Mouse (Mus musculus): ENCODE measurements around the gene Aspm.
"Not testable (repeated sequence)": the region's sequence is repeated elsewhere in the genome, so short reads cannot be mapped to it uniquely, and the experiment has no call there.

Aspm gene

DNA sequence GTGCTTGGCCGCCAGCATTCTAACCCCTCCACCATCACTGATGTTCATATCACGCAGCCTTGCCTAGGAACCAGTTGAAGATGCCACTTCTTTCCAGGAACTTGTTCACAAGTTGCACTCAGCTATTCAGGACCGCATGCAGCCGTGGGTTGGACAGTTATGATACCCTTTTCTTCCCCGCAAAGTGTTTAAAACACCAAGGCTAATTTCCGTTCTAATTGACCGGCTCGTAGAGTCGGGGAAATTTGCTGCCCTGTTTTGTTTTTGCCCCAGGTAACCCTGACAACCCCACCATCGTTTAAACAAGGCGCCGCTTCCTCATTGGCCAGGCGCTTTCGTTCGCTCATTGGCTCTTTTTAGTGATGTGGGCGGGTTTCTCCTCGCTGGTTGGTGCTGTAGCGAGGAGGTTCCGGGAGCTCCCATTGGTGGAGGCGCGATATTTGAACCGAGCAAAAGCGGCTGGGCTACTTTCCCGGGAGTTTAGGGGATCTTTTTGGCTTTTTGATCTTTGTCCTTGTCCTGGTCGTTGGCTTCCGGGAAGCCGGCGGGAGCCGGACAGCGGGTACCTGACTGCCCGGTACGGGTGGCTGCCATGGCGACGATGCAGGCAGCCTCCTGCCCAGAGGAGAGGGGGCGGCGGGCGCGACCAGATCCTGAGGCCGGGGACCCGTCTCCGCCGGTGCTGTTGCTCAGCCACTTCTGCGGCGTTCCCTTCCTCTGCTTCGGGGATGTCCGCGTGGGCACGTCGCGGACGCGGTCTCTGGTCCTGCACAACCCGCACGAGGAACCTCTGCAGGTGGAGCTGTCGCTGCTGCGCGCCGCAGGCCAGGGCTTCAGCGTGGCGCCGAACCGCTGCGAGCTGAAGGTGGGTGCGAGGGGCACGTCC lies at the start of gene Aspm:
Gene Aspm (plus strand): TSS at position 433 of the 886 bp plus-strand sequence.
- peak; percentile 95 for DNase-seq (ENCODE audit: low spot score)

DNA sequence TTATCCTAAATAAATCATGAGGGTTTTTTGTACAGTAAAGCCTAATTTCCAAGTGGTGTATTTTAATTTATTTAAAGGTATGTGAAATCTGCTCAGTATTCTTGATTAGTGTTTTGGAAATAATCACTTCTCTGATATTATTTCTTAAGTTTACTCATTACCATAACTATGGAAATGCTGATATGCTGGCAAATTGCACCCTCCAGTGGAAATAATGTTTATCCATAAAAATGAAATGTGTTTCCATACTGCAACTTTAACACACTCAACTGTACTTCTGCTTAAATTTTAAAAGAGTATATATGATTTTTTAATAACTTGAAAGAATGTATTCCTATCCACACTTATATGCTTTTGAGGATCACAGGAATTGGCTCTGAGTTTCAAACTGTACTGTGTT lies 48.8 kb upstream of the Aspm start:
- DNase-seq (ENCODE audit: low spot score): no peak

DNA sequence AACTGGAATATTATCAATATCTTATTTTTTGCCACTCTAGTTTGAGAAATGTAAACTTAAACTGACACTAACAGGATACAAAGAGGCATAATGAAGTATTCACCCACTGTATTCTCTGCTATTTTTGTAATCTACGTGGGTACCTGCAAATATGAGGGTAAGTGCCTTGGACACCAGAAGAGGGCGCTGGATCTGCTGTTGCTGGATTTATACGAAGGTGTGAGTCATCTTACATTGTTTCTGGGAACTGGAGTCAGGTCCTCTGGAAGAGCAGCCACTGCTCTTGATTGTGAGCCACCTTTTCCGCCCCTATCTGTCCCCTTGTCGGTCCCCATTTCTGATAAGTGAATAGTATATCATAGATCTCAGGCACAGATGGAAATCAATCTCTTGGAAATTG lies 46.9 kb upstream of the Aspm start:
- DNase-seq (ENCODE audit: low spot score): no peak

DNA sequence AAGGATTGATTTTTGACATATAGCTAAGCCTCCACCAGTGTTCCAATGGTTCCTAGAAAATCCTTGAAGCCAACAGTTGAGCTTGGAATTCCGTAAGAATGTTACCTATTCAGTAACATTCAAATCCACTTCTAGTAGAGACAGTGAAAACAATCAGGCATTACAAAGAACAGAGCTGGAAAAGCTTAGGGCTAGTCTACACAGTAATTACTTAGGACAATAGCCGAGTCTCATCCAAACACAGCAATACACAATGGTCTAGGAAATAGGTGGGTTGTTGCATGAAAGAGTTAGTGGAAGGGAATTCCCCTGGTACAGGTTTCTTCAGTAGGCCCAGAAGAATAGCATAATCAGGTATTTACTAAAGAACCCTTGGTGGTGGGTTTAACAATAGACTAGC lies 42.2 kb upstream of the Aspm start:
- not testable (repeated sequence) for DNase-seq (ENCODE audit: low spot score)

DNA sequence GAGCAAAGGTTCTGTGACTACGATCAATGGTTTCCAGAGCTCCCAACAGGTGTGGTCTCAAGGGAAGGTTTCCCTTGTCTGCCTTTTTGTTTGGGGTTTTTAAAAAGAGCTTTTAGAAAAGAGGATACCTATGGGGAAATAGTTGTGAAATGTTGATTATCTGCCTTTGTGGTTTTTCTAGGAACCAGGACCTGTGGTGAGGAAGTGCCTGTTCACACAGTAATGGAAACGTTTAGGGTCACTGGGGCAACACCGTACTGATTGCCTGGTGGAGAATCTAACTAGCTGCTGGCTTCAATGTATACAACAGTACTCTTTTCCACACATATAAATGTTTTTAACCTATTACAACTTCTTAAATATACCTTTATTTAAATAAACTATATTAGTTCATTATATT lies 41.1 kb upstream of the Aspm start:
- no peak for DNase-seq (ENCODE audit: low spot score)

DNA sequence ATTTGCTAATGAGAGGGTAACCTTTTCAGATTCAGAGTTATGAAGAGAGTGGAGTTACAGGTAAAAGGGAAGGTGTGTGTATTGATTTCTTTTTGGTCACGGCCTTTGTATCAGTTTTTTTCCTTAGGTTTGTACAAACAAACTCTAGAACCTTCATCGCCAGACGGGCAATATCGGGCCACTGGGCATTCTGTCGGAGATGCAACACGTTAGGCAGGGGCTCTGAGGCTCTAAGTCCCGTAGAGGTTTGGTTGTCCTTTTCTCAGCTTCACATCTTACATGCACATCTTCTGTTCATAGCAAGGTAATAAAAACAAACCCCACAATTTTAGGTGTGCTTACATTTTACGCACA lies 33.1 kb upstream of the Aspm start:
- no peak for DNase-seq (ENCODE audit: low spot score)

DNA sequence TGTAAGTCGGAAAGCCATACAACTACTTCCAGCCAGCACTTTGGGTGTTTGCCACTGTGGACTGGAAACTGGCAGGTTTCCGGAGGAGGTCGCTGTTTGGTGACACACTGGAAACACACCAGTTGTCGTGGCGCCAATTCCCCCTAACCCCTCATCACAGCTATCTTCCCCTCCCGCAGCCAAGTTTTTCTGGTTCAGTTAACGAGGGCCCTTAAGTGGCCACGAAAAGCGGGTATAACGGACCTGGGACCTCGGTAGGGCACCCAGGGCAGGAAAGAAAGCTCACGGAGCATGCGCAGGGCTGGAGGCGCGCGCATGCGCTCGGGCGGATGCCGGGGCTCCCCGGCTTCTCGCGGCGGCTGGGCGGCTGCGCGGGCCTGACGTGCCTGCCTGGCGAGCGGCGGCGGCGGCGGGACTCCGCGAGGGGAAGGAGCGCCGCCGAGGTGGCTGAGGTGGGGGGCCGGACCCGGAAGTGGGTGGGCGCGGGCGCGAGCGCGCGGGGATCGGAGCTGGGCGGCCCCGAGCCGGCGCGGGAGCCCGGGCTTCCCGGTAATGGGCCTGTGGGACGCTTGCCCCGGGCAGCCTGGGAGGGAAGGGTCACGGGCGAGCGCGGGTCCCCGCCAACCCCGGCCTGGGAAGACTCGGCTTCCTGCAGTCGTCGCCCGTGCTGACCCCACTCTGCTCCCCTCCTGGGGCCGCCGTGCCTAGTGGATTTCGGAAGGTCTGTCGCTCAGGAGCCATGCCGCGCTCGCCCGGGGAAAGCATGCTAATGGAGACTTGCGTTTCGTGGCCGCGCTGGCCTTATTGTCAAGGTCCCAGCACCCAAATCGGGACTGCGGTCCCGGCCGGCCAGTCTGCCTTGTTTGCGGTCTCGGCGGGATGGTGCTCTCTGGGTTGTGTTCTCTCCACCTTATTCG lies 32.4 kb upstream of the Aspm start, which contains the start of gene Zbtb41:
Gene Zbtb41 (plus strand): TSS at position 414 of the 917 bp plus-strand sequence.
- DNase-seq (ENCODE audit: low spot score): peak; percentile 80

DNA sequence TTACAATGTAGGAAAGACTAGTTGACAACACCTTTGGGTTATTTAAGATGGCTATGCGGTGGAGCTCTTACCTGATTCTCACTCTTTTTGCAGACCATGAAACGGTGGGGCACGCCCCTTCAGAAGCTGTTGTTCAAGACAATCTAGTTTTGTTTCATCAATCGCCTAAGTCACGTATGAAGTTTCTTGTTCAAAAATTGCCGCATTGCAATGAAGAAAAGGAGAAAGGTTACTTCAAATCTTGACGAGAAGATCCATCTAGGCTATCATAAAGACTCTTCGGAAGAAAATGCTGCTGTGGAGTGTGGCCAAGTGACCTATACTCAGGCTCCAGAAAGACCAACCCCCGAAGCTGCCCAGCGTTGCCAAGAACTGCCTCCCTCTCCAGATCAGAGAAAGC lies 31.6 kb upstream of the Aspm start:
- DNase-seq (ENCODE audit: low spot score): peak; percentile 25

DNA sequence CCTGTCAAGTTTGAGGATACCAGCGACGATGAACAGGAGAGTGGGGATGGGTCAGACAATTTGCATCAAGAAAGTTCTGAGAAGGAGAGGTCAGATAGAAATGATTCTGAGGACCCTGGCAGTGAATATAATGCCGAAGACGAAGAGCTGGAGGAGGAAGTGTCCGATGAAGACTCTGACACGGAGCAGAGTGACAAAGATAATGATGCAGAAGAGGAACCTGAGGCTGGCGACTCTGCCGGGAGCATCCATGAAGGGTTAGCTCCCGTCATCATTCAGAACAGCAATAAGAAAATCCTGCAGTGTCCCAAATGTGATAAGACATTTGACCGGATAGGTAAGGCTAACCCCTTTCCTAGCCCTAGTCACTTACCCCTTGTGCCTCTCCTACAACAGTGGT lies 30.6 kb upstream of the Aspm start:
- no peak for DNase-seq (ENCODE audit: low spot score)

DNA sequence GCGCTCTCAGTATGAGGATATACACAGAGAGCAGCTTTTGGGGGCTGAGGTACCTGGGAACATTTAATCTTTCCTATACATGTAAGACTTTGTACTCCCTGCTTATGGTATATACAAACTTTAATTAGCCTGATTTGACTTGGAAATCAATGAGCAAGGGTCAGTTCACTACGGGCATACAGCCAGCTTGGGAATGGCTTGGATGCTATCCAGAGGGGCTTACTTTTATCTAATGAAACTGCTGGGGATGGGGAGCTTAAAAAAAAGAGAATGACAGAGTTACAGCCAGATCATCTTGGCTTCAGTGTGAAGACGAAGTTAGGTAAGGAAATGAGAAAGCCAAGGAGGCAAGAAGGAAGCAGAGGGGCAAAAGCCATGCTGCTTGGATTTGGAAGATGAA lies 29.6 kb upstream of the Aspm start:
- DNase-seq (ENCODE audit: low spot score): no peak

DNA sequence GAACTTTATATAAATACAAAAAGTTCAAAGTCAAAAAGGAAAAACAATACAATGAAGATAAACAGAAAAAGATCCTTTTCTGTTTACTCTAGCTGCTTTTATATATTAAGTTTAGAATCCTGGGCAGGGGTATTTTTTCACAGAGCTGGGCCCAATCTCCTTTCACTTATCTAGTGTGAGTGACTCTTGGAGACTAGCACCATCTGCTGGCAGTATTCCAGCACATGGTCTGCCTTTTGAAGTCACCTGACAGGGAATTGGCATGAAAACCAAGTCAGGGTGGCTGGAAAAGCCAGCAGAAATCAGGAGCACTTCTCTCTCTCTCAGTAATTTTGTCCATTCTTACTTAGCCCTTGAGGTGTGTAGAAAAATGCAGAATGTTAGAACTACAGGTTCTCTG lies 16.2 kb upstream of the Aspm start:
- DNase-seq (ENCODE audit: low spot score): peak; percentile 22

DNA sequence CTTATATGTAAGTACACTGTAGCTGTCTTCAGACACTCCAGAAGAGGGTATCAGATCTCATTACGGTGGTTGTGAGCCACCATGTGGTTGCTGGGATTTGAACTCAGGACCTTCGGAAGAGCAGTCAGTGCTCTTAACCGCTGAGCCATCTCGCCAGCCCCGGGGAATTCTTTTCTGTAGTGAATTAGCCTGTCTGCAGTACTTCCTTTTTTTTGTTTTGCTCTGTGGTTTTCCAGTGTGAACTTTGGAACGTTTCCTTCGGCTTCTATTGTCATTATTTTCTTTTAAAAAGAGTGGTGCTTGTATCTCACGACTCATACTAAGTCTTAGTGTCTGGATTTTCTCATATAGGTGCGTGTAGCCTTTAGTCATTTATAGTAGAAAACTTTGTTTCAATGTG lies 11.5 kb upstream of the Aspm start:
- not testable (repeated sequence) for DNase-seq (ENCODE audit: low spot score)

DNA sequence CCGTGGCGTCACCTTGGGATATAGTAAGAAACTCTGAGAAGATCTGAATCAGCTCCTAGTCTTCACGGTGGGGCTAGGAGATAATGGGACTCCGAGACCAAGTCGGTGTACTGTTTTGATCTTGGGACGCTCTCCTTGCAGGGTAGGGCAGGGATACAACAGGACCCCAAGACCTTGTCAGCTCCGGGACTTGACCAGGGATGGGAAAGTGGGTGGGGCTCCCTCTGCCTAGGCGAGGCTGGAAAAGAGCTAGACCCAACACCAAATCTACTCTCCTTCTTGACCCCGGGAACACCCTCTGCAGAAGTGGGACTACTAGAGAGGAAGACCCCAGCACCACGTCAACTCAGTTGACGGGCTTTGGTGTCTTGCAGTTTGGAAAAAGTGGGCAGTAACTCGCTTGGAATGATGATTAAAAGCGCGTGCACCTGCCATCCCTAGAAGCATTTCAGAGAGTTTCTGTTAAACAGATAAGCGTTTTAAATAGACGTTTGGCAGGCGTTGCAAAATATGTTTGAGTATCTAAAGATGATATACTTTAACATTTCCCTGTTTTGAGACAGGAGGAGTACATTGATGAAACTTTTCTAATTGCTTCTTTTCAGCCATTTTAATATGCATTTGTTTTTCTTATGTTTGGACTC lies 776 bp downstream of the Aspm start:
- DNase-seq (ENCODE audit: low spot score): peak; percentile 39

DNA sequence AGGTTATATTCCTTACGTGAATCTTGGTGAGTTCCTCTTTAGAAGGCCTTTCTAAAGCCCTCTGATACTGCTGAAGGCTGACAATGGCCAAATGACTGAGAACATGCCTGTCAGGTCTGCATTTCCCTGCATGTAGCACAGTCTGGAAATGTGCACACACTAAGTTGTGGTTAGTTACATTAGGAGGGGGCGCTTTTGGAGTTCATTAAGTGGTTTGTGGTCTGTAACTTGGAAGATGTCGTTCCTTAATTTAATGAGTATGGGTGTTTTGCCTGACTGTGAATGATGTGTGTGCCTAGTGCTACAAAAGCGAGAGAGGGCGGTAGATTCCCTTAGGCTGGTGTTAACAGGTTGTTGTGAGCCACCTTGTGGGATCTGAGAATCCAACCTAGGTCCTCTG lies 6.2 kb downstream of the Aspm start:
- no peak for DNase-seq (ENCODE audit: low spot score)

DNA sequence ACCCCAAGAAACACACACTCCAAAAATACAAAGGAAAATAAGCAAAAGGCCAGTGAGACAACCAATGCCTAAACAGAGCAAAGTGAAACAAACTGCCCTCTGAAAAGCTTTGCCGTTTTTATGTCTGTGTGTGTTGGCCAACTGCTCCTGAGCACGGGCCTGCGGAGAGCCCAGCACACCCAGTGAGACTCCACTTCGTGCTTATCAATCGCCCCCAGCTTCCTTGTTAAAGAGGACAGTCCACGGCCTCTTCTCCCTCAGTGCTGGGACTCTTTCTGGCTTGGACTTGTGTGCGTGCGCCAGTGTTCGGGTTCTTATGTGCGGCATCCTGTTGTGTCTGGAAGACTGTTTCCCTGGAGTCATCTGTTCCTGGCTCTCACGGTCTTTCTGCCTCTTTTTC lies 11.4 kb downstream of the Aspm start:
- peak; percentile 25 for DNase-seq (ENCODE audit: low spot score)

DNA sequence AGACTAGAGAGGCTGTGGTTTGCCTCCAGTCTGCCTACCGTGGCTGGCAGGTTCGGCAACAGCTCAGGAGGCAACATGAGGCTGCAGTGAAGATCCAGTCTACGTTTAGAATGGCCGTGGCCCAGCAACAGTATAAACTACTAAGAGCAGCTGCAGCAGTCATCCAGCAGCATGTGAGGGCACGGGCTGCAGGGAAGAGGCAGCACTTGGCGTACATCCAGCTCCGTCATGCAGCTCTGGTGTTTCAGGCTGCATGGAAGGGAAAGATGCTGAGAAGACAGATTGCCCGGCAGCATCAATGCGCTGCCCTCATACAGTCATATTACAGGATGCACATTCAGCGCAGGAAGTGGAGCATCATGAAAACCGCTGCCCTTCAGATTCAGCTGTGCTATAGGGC lies 24.3 kb downstream of the Aspm start:
- DNase-seq (ENCODE audit: low spot score): no peak

DNA sequence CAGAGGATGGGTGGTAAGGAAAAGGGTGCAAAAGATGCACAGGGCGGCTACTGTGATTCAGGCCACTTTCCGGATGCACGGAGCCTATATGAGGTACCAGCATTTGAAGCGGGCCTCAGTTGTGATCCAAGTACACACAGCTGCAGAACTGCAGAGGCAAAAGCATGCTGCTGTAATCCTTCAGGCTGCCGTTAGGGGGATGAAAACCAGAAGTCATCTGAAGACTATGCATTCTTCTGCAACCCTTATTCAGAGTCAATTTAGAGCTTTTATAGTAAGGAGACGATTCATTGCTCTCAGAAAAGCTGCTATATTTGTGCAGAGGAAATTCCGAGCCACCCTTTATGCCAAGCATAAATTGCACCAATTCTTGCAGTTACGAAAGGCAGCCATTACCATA lies 25.7 kb downstream of the Aspm start:
- no peak for DNase-seq (ENCODE audit: low spot score)

DNA sequence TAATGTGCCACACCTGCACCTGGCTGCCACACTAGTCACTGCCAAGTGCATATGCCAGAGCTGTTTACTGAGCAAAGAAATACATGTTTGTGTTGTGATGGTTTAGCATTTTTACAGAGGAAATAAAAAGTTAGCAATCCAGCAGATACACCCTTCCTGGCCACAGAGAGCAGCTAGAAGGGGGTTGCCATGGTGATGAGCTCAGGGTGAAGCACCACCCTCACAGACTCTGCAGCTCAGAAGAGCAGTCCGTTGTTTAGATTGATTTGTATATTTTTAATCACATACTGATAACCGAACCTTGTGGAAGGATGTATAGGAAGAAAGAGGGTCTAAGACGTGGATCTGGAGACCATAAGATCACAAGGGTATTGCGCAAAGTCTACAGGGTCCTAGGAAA lies 26.6 kb downstream of the Aspm start:
- no peak for DNase-seq (ENCODE audit: low spot score)

DNA sequence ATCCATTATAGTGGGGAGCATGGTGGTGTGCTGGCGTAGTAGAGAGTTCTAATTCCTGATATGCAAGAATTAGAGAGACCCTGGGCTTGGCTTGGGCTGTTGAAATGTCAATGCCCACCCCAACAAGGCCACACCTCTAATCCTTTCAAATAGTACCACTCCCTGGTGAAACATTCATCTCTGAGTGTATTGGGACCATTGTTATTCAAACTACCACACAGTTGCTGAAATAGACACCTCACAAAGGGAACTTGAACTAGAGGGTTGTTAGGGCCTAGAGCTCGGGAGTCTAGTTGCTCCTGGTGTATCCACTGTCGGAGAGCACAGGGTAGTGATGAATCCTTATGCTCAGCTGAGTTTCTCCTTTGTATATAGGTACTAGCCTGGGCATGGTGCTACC lies 40.1 kb downstream of the Aspm start:
- DNase-seq (ENCODE audit: low spot score): no peak

DNA sequence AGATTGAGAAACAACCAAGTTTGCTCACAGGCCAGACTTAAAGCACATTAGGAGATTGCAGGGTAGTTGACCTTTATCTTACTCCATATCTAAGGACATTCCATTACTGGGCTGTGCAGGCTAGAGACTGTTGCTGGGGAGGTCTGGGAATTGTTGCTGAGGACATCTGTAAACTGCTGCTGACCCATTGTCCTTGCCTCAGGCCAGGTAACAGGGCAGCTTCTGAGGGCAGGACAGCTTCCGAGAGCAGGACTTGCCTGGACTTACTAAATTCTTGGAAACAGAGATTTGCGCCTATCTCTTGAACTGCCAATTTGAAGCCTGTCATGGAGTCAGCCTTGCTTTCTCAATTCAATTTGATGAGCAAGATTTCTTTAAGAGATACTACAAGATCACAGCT lies 40.8 kb downstream of the Aspm start:
- no peak for DNase-seq (ENCODE audit: low spot score)

DNA sequence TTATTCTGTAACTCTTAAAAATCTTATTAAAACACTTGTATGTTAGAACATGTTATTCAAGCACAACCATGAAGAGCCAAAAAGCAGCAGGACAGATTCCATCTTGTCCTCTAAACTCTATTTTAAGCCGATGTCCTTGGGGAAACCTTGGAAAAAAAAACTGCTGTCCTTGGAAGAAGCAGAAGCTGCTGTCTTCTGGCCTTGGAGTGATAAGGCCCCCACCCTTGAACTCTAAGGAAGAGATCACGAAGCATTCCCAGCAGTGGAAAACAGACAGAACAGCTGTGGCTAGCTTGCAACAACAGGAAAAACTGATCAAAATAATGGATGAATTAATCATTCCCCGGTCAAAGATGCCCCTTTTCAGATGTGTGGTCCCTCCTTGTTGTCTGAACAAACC lies 41.6 kb downstream of the Aspm start:
- no peak for DNase-seq (ENCODE audit: low spot score)

DNA sequence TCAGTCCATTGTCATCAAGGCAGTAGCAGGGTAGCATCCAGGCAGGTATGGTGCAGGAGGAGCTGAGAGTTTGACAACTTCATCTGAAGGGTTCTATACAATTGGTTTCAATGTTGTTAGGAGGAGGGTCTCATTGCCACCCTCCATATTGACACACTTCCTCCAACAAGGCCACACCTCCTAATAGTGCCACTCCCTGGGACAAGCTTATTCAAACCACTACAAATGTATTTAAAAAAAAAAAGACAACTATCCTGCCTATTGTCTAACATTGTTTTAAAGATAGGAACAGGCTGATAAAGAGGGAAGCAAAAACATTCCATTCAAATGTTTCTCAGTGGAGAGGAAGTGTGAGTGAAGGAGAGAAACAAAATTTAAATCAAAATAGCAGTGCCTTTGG lies 45.2 kb downstream of the Aspm start:
- DNase-seq (ENCODE audit: low spot score): no peak
